Mouse (Mus musculus) cerebellum, adult 11-12 months (tissue): Measurements from ENCODE around the gene Pnmal2.

ENCODE experiments used
- DNase-seq: peaks from one replicate; pipeline ENCODE4 v3.0.0; 2022

Pnmal2 gene

DNA sequence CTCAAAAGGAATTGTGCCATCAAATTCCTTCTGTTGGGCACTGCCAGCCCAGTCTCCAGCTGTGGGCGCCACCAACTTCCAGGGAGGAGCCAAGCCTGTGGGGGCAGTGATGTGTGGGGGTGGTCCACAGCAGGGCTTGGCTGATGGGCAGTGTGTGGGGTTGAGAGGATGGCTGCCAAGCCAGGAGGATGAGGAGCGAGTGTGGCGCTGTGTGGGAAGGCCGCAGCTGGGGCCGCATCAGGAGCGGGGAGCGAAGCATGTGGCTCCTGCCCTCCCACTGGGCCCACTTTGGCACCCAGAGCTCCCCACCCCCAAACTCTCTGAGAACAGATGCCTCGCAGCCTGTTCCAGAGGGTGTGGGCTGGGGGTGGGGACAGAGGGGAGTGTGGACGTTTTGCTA is 26.5 kb upstream of the Pnmal2 start:
- peak; percentile 73 for DNase-seq

DNA sequence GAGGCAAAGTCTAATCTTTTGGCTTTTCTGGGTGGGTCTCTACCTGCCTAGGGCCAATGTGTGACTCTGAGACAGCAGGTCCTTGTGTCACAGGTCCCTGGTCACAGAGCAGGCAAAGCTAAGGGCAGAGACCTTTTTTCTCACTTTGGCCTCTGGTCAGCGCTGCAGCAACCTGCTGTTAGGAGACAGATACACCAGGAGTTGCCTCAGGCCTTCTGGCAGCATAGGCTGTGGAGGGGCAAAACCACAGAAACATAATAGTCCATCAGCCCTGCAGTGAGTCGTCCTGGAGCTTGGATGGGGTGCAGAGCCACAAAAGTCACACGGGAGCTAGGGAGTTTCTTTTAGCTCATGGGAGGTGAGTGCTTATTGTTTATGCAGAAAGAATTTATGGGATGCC is 25.8 kb upstream of the Pnmal2 start:
- DNase-seq, result no peak

DNA sequence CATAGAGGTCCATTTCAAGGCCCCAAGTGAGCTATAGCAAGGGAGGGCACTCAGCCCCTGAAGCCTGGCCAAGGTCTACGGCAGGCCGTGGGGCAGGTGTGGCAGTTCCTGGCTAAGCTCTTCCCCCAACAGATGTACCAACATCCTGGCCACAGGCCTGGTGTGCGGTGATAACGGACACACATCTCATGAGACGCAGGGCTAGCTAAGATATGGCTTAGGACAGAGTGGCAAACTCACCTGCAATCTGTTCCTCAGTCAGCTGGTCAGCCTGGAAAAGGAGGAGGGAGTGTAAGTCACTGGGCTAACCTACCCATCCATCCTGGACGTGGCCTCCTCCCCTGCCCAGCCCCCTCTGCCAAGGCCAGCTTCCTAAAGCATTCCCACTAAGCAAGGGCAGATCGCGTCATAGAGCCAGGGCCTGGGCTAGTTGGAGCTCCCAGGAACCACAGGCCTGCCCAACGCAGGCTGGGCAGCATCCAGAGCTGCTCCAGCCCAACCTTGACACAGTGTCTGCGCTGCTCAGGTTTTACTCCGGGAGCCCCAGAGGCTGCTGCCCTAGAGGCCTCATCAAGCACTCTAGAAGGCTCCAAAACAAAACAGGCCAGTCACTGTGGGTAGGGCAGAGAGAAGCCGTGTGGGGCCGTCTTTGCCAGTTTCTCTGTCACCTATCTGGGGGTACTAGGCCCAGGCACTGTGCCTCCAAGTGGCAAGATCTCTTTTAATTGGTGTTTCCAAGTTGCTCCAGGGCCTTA is 24.9 kb upstream of the Pnmal2 start:
- peak; percentile 68 for DNase-seq

DNA sequence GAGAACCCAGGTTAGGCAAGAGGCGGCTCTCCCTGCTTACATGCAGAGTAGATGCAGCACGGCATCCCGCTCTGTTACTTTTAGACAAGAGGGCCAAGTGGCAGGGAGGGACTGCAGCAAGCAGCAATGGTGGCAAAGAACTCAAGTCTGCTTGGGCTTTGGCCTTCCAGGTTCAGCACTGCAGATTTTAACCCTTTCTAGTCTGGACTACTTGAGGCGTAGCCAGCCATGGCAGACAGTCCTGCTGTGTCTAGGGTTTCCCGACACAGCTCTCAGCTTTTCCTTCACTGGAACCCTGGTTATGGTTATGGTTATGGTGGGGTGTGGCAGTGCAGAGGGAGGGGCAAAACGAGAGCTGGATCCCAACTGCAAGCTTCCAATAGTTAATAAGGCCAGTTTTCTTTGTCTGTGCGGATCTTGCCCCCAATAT is 24.3 kb upstream of the Pnmal2 start:
- DNase-seq, result peak; percentile 59

DNA sequence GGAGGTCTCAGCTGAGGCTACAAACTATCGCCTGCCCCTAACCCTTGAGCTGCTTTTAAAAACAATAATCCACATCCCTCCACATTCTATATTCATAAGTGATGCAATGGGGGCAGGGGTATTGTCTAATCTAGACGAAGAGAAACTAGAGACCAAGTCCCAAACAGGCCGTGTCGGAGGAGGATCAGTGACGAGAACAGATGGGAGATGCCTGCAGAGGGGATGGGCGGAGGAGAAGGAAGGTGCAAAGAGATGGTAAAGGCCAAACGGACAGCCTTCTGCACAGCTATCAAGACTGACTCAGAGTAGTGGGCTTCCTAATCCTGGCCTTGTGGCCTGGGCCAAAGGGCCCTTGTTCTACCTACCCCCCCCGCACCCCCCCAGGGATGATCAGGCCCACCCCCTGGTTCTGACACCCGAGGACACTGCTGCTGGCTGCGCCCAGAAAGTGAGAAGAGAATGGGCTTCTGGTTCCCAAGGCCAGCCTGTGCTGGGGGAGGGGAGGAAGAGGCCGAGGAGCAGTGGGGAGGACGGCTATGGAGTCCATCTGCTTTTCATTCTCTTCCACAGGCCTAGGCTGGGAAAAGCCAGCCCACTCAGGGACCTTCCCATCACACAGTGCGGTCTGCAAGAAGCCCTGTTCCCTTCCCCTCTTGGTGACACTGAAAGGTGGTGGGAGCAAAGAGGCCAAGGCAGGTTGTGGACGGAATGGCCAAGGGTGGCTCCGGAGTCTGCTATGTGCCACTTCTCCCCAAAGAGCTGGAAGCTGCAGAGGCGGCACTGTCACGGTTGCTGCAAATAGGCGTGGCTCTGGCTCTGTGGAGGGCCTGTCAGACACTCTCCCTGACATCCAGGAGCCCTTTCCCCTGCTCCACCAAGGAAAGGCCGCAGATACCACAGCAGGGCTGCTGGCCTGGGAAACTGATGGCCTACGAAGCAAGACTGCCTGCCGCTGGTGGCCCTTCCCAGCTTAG is 23.4 kb upstream of the Pnmal2 start:
- DNase-seq, result peak; percentile 72

DNA sequence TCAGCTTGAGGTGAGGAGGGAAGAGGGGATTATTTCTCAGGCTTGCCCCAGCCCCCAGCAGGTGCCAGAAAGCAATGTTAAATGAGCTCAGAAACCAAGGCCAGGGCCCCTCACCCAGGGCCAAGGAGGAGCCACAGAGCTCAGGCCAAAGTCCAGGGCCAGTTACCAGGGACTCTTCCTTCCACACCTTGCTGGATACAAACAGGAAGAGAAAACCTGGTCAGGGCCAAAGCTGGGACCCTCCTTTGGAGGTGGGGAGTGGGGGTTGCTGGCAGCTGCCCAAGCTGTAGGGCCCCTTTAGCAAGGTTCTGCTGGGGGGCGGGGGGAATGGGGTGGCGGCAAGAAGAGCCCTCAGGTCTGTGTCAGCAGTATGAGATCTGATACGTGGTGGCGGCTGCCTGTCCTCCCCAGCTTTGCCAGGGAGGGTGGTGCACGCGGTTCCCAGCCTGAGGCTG is 22.6 kb upstream of the Pnmal2 start:
- peak; percentile 69 for DNase-seq

DNA sequence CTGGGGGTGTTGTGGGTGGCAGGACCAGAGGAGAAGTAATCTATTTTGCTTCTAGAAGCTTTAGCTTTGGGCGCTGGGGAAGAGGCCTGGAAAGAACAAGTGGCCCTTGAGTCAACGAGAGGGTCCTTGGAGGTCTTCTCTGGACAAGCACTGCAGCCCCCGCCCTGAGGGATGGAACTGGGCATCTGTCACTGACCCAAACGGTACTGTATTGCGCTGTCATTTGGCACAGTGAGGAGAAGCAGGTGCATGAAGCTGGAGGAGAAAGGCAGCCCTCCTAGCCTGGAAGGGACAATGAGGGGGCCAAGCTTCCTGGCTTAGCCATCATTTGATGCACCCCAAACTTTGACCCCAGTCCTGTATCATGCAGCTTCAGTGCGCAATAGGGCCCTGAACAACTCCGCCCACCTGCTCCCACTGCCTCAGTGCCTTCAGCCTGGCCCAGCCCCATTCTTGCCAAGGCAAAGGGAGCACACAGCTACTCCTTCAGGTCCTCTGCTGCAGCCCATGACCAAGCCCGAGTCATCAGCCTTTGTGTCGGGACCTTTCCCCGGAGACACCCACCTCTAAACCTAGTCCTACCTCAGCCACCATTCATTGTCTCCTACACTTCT is 22.0 kb upstream of the Pnmal2 start:
- DNase-seq, result peak; percentile 81

DNA sequence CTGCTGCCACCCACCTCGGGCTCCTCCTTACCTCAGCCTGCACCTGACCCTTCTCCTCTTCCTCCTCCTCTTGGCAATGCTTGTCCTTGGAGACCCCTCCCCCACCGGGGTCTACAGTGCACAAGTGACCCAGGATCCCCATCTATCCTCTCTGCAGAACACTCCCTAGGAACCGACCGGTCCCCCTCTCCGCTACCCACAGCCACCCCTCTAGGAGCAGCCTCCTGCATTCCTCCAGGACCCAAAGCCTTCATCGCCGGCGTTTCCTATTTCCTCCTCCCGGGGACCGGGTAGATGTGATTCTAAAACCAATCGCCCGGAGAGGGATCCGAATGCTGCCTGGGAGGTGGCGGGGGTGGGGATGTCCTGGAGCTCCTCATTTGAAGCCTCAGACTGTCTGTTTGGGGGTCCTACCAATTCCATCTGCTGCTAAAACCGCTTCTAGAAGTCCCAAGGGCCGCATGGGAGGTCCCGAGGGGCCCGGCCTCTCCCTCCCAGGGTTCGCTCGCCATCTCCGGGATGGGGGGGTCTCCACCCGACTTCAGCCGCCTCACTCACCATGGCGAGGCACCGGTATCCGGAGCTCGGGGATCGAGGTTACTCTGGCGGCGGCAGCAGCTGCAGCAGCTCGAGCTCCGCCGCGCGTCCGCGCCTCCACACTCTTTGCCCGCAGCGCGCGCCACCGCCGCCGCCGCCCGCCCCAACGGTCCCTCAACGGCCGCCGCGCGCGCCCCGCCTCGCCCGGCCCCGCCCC is 21.0 kb upstream of the Pnmal2 start:
- DNase-seq, result peak; percentile 86

DNA sequence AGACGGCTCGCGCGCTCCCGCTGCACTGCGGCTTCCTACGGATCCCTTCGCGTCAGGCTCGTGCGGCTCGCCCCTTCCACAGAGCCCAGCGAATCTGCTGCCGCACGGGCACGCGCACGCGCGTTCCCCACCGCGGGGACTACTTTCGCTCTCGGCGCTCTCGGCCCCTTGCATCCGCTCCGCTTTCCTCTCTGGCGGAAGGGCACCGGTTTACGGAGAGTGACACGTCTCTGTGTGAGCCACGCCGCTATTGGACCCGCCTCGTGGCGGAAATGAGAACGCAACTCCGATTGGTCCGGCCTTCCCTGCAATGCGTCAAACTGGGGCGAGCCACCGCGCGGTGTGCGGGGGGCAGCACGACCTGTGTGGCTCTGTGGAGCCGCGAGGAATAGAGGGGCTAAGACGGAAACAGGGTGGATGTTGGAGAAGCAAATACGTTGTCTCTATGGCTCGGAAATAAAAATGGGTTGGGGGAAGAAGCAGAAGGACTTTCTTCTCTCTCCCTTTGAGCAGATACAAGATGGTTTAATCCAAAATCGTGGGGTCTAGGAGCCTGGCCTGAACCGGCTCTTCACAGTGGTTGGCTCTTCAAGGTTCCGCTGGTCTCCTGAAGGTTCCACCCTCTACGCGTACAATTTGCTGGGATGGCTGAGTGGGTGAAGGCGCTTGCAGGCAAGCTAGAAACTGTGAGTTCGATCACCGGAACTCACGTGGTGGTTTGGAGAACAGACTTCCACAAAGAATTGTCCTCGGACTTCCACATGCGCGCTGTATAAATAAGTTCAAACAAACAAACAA is 20.2 kb upstream of the Pnmal2 start, which contains the start of gene Calm3:
Gene Calm3 (minus strand): TSS at position 78 of the 798 bp plus-strand sequence.
- DNase-seq, result peak; percentile 100

DNA sequence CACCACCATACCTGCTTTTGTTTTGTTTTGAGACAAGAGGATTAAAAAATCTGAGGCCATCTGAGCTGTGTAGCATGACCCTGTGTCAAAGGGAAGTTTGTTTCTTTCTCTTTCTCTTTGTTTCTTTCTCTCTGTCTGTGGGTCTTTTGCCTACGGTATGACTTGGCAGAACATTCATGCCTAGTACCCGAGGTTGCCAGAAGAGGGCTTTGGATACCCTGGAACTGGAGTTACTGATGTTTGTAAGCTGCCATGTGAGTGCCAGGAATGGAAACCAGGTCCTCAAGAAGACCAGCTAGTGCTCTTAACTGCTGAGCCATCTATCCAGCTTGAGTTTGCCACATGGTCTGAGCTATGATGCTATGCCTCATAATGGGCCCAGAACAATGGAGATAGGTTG is 16.1 kb upstream of the Pnmal2 start:
- DNase-seq, result no peak

DNA sequence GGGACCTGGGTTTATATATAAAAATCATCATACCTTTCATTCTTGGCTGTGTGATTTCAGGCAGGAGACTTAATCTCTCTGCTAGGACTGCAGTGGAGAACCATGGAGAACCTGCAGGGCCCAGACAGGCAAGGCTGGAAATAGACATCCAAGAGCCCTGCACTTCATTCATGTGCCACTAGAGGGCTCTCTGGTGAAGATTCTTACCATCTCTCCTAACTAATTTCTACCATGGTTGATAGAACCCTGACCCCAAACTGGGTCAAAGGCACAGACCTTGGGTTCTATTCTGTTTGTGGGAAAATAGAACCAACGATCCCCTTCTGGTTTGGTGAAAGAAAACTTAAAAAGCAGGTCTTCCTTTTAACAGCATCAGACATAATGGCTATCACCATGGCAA is 13.6 kb upstream of the Pnmal2 start:
- DNase-seq, result peak; percentile 75

DNA sequence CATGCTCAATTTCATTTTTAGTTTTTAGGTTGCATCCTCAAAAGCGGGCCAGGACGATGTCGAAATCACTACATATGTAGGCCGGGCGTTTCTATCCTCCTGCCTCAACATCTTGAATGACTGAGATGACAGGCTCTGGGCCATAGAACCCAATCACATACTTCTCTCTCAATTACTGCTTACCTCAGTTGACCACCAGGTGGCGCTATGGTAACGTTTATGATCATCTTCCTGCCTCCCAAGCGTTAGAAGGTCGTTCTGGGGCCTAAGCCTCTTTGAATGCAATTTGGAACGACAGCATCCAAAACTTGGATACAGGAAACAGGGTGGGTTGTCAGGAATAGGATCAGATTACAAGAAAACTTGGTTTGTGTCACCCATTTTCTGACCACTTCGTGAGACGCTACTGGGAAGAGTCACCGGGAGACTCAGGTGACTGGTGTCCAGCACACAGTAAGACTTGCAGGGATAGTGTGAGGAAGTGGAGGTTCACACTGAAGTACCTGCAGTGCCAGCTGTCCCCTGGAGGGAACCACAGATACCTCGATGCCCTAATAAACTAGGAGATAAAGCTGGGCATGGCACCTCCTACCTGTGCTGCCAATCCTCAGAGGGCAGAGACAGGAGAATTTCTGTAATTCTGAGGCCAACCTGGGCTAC is 12.4 kb upstream of the Pnmal2 start:
- DNase-seq, result peak; percentile 85

DNA sequence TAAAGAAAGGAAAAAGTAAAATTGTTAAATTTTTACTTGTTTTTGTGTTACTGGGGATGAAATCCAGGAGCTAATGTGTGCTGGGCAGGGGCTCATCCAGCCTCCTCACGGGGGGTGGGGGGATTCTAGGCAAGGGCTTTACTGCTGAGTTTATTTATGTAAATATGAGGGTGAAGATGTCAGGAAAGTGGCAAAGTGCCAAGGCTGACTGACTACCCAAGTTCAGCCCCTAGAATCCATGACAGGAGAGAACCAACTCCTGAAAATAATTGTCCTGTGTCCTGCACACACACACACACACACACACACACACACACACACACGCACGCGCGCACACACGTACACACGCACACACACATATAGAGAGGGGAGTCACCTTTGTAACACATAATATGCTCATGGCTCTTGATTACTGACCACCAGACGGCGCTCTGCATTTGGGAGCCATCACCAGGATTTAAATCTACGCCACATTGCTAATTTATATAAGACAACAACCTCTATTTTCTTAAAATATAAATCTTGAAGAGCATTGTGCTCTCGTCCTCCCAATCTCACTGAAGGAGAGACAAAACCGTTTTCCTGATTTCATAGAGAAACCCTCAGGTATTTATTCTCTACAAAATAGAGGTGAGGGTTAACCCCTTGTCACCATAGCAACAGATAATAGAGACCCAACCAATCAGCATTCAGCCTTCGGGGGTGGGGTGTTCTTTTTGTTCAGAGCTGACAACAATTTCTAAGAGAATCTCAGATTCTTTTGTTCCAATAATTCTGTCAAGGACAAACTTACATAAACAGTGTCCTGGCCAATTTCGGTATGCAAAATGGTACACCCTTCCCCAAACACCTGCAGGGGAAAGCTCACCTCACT is 11.5 kb upstream of the Pnmal2 start:
- DNase-seq, result peak; percentile 71

DNA sequence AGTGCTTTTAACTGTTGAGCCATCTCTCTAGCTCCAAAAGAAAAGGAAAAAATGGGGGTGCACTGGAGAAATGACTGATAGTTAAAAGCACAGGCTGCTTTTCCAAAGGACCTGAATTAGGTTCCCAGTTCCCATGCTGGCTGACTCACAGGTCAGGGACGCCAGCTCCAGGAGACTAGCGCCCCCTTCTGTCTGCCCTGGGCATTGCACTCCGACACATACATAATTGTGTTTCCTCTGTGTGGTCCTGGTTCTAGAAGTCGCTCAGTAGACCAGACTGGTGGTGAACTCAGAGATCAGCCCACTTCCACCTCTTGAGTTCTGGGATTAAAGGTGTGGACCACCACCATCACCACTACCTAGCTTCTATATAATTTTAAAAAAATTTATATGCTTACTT is 7.2 kb upstream of the Pnmal2 start:
- DNase-seq, result no peak

DNA sequence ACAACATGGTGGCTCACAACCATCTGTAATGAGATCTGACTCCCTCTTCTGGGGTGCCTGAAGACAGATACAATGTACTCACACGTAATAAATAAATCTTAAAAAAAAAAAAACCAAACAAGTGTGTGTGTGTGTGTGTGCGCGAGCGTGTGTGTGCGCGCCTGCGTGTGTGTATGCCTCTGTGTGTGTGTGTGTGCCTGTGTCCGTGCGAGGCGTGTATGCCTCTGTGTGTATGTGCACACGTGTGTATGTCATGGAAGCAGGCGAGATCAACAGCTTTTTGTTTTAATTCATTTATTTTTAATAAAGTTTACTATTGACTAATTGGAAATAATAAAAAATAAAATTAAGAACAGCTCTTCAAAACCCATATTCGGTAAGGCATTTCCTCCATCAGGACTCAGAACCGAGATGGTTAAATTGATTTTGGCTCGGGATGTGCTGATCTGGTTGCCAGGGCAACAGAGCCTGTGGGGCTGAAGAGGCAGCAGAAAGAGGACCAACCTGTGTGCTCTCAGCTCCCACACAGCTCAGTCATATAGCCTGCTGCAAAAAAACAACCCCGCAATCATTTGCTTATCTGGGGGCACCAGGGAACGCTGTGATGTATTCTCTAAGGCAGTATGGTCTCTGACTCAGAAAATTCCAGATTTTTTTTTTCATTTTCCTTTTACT is 6.2 kb upstream of the Pnmal2 start:
- DNase-seq, result peak; percentile 56

DNA sequence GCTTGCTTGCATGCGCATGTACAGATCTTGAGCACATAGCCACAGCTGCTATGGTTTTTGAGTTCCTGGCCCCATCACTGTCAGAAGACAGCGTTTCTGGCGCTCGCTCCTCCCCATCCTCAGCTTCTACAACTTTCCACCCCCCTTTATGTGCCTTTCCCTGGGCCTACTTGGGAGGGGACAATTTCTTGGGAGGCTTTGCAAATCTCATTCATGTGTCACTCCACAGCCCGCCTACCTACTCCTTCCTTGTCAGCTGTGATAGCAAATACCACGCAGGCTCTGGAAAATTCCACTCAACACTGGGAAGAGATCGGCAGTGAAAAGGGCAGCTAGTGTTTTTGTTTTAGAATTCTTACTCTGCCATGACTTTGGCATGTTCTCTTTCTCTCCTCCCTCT is 4.2 kb upstream of the Pnmal2 start:
- no peak for DNase-seq

DNA sequence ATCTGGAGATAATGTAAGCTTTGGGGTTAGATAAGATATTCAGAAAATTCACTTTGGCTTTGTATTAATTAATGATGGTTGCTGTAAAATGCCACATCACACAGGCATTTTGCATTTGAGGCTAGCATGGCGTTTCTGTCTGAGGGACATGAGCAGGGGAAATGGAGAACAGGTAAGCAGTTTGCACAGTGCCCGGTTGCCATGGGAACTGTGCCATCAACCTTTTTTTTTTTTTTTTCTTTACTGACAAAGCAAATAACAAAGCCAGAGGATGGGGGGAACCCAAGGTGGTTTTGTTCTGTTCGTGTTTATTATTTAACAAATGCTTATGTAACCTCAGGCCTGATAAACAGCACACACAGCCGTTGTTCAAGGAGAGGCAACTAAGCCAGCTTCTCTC is 1.6 kb upstream of the Pnmal2 start:
- no peak for DNase-seq

DNA sequence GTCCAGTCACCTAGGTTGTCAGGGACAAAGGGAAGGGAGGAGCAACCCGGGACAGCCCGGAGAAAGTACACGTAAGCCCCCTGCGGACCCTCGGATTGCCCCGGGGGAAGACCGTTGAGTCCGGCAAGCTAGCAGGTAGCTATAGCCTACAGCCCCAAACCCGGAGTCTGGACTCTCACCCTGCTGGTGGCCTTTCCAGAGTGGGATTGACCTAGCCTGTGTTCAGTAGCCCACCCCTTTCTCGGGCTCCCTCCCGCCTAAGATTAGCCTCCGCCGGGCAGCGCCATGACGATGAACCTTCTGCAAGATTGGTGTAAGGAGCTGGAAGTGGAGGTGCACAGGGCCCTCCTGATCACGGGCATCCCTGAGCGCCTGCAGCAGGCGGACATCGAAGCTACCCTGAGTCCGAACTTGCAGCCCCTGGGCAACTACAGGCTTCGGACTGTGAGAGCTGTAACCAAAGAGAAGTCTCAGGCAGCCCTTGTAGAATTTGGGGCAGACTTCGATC is 380 bp downstream of the Pnmal2 start:
- DNase-seq, result no peak

DNA sequence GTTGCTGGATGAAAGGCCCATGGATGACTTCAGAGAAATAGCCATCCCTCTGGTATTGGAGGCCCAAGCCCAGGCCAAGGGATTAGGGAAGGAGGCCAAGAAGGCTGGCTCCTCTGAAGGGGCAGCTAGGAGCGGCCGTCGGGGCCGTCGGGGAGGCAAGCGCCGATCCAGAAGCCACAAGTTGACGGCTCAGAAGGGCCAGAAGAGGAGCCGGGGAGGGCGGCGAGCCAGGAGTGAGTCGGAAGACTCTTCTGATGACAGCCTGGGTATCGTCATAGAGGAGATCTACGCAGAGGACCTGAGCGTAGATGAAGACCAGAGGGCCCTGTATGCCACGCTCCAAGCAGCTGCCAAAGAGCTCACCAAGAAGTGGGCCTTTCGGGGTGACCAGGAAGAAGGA is 937 bp downstream of the Pnmal2 start:
- peak; percentile 77 for DNase-seq
